Mouse (Mus musculus): ENCODE data around the gene Sprn.
"Not testable (repeated sequence)": the region's sequence is repeated elsewhere in the genome, so short reads cannot be mapped to it uniquely, and the experiment has no call there.

Gene Sprn

DNA sequence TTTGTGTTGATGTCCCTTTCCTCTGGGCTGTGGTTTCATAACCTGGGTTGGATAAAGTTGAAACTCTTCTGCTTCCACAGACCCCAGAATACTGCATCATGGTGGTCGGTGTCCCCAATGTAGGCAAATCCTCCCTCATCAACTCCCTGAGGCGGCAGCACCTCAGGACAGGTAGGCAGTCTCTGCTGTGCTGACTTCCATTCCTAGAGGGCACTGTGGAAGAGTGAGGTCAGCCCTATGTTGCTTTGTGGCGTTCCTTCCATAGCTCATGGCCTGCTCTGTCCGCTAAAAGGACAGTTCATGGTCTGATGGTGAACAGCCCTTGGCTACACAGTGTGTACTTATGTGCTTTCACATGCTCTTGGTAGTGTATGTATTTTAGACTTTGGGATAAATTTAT, 10.1 kb downstream of the Sprn start:
- no peak for DNase-seq (ENCODE audit: low spot score)

- no peak for DNase-seq (ENCODE audit: low spot score)
These were observed 13.3 kb downstream of the Sprn start for GRCm38 (mm10) chr7:140141350-140141749.

- no peak for DNase-seq (ENCODE audit: low spot score)
These were observed 16.7 kb downstream of the Sprn start for GRCm38 (mm10) chr7:140138021-140138310.

- peak; percentile 98 for DNase-seq (ENCODE audit: low spot score)
These were observed 17.3 kb downstream of the Sprn start, which contains the start of gene Mtg1 for GRCm38 (mm10) chr7:140137135-140138020. Gene Mtg1 (plus strand): TSS chr7:140137564.

DNA sequence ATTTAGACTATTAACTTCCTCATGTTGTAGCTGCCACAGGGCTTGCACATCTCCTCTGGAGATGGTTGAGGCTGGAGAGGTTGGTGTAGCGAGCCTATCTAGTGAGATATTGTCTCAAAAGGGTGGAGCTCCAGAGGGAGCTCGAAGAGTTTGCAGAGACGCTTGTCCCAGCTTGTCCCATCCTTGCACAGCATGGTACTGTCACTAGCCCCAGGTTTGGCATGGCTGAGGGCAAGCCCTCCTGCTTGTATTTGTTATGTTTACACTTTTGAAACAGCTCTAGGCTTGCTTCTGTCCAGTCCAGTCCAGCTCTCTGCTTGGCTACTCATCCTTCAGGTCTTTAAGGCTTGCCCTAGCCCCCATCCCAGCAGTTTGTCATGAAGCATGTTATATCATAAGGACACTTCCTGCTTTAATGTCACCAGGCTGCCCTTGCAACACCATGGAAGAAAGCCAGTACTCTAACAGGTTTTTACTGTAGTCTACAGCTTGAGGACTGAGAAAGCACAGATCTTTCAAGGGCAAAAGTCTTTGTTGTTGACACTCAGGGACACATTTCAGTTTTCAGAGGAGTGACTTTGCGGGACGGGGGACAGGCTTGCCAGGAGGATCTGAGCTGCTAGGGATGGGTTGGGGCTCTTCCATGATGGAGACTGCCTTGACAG, 19.4 kb downstream of the Sprn start:
- DNase-seq (ENCODE audit: low spot score) = no peak

- not testable (repeated sequence) for DNase-seq (ENCODE audit: low spot score)
These were observed 20.6 kb downstream of the Sprn start for GRCm38 (mm10) chr7:140134033-140134432.

- not testable (repeated sequence) for DNase-seq (ENCODE audit: low spot score)
These were observed 22.5 kb downstream of the Sprn start for GRCm38 (mm10) chr7:140132184-140132583.

DNA sequence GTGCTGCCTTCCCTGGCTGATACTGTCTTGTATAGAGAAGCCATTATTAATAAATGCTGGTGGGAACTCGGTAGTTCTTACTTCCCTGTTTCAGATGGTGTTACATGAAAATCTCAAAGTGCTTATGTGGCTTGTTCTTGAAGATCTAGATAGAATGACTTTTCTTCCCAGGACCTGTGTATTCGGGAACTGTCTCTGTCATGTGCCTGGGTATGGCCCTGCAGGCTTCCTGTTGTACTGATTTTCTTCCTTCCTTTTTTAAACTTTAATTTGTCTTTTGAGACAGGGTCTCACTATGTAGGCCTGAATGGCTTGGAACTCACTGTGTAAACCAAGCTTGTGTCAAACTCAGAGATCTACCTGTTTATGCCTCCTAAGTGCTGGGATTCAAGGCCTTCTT, 26.8 kb downstream of the Sprn start:
- no peak for DNase-seq (ENCODE audit: low spot score)

DNA sequence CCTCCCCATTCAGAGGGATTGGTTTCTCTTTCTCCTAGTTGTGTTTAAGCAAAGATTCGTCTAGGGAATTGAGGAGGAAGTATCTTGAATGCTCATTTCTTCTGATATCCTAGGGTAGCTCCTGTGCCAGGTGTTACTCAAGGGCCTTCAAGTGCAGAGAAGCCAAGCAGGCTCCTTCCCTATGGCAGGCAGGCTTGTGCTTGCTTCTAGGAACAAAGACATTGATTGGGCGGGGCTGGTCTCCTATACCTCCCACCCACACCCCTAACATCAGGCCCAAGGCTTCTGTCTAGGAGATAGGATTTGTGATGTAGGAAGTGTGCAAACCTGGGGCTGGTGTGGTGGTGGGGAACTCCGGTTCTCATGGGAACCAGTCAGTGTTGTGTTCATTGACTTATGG, 27.7 kb downstream of the Sprn start:
- DNase-seq (ENCODE audit: low spot score) = no peak

- no peak for DNase-seq (ENCODE audit: low spot score)
These were observed 28.7 kb downstream of the Sprn start for GRCm38 (mm10) chr7:140126022-140126350.

- peak; percentile 46 for DNase-seq (ENCODE audit: low spot score)
These were observed 29.2 kb downstream of the Sprn start for GRCm38 (mm10) chr7:140125278-140126021.

- no peak for DNase-seq (ENCODE audit: low spot score)
These were observed 30.3 kb downstream of the Sprn start for GRCm38 (mm10) chr7:140124382-140124781.

DNA sequence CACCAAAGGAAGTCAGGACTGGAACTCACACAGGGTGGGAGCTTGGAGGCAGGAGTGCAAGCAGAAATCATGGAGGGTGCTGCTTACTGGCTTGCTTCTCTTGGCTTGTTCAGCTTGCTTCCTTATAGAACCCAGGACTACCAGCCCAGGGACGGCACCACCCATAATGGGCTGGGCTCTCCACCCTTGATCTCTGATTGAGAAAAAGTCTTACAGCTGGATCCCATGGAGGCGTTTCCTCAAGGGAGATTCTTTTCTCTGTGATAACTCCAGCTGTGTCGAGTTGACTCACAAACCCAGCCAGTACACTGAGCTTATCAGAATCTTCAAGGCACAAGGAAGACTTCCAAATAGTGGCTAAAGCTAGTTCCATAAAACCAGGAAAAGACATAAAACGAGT, 31.9 kb downstream of the Sprn start:
- DNase-seq (ENCODE audit: low spot score) = no peak

DNA sequence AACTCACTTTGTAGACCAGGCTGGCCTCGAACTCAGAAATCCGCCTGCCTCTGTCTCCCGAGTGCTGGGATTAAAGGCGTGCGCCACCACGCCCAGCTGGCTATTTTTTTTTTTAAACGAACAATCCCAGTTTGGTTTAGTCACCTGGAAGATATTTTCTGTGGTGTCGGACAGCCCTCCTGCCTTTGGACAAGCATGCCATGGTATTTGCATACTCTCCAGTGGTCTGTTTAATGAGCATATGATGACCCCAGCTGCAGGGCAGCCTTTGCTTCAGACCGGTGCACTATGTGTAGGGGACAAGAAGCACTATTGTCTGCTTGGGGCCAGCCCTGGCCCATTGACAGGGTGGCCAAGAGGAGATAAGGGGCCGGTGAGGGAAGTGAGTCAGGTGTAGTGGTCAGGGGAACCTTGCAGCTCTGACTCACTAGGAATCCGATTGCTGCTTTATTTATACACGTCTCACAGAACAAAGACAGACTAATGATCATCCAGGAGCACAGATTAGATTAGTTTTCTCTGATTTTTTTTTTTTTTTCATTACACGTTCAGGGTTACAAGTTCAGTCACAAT, 33.3 kb downstream of the Sprn start:
- DNase-seq (ENCODE audit: low spot score) = no peak

DNA sequence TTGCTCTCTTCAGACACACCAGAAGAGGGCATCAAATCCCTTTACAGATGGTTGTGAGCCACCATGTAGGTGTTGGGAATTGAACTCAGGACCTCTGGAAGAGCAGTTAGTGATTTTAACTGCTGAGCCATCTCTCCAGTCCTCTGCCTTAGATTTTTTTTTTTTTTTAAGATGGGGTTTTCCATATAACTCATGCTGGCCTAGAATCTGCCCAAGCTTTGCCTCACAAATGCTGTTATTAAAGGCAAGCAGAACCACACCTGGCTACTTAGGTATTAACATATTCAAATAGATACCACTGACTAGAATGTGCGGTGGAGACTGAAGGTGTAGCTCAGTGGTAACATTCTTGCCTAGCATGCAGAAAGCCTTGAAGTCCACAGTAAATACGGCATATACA, 34.2 kb downstream of the Sprn start:
- no peak for DNase-seq (ENCODE audit: low spot score)

DNA sequence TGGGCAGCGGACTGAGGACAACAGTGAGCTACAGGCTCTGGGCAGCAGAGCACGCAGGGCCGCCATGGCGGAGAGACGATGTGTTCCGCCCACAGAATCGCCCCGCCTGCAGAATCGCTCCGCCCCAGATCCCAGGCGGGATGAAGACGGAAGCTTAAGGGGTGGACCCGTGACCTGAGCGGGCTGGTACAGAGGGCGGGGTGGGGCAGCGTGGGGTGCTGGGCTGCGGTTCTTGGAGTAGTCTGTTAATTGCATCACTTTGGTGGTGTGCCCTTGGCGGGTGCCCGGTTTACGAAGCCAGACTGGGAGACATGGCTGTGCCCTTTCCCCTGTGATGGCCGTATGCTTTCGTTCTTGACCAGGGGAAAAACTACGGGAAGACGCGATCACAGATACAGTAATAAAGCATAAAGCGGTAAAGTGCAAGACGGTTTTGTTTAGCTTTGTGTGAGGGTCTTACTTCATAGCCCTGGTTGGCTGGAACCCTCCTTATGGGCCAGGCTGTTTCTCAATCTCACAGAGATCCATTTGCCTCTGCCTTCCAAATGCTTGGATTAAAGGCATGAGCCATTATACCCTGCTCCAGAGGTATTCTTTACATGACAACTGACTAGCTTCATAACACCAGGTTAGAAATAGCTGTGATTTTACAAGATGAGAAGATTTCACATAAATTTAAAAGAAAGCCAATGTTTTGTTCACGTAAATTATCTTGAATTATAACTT, 38.2 kb downstream of the Sprn start, which contains the start of gene Echs1:
Gene Echs1, minus strand, starts transcription at position 148 of the 726 bp plus-strand sequence.
- peak; percentile 67 for DNase-seq (ENCODE audit: low spot score)

GRCm38 (mm10) chr7:140115583-140116328, 38.9 kb downstream of the Sprn start, which contains the start of gene Paox:
Gene Paox (plus strand): TSS chr7:140115799.
- DNase-seq (ENCODE audit: low spot score) = no peak

GRCm38 (mm10) chr7:140111943-140112342, 42.7 kb downstream of the Sprn start:
- no peak for DNase-seq (ENCODE audit: low spot score)

DNA sequence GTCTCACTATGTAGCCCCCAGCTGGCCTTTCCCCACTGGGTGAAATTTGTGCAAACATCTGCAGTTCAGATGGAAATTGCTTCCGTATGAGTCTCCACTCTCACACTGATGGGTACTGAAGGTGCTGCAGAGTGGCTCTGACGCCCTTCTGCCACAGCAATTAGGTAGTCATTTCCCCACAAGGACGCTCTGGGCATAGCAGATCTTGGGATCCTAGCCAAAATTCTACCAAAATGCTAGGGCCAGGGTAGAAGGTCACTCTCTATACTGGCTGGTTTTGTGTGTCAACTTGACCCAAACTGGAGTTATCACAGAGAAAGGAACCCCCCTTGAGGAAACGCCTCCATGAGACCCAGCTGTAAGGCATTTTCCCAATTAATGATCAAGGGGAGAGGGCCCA, 50.7 kb downstream of the Sprn start:
- no peak for DNase-seq (ENCODE audit: low spot score)

- no peak for DNase-seq (ENCODE audit: low spot score)
These were observed 52.5 kb downstream of the Sprn start, which contains the start of gene Fuom for GRCm38 (mm10) chr7:140101993-140102860. Gene Fuom (minus strand): TSS chr7:140102441.
